Mouse (Mus musculus): ENCODE measurements at regions not wholly inside any gene's neighbourhood (a gene's known extent, or its start where the extent isn't known, plus 50 kb on each side); places are given as distances from the start of the nearest gene placed in this dataset.
A peak's percentile ranks its signal among the peaks of the same experiment; 100 is the strongest.

DNA sequence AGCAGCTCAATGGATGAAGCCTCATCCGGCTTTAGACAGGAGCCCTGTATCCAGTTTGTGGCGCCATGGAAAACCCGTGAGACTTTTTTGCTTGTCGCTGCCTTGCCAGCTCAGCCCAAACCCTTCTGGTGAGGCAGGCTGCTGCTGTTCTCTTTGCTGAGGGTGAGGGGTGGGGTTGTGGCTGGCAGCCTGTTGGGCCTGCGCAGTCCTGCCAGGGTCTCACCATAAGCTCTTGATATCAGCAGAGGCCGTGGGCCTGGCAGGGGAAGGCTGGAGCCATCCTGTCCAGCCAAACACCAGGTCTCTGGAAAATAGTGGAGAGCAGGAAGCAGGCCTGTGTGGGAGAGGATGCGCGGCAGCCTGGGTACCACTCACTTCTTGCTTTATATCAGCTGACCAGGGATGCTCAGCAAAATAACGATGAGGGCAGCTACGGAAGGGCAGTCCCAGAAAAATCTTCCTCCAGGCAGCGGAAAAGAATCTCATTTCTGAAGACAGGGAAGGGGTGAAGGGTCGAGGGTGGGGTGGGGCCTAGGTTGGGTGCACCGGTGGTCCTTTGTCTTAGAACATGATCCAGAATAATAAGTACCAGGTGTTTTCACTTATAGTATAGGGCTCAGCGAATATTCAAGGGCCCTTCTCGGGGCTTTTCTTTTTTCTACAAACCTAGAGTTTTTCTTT, 73.4 kb upstream of the Medag start:
- no peak for DNase-seq

GRCm38 (mm10) chr5:149338697-149339078, 72.9 kb upstream of the Medag start:
- DNase-seq: peak in 1 of 2 experiments; percentile 26

DNA sequence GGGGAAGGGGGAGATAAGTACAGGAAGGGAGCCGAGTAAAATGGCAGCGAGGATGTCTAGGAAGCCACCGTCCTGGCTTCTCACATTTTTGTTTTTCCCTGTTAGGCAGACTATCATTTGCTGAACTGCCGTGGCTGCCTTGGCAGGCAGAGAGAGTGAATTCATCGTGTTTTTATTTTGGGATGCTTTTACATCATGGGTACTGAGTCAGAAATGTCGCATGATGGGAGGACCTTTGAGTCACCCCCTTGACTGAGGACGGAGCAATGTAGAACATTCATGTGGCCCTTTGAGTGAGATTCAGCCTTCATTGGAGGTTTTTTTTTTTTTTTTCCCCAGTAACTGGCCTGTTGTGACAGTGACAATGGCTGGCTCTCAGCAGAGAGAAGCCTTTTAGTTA, 71.2 kb upstream of the Medag start:
- no peak for DNase-seq

DNA sequence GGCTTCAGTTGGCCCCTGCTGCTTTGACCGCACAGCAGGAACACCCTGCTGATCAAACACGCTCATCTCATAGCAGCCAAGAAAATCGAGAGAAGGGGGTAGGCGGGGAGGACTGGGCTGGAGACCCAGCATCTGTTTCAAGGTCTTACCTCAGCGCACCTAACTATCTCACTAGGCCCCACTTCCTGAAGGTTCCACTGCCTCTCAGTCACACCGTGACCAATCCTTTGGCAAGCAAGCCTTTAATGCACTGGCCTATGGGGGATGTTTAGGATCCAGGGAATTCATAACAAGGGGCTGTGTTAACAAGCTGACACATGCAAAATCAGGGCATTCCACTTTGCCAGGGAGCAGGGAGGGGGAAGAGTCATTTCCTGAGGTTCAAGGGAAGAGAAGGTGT, 70.1 kb upstream of the Medag start:
- DNase-seq: no peak

DNA sequence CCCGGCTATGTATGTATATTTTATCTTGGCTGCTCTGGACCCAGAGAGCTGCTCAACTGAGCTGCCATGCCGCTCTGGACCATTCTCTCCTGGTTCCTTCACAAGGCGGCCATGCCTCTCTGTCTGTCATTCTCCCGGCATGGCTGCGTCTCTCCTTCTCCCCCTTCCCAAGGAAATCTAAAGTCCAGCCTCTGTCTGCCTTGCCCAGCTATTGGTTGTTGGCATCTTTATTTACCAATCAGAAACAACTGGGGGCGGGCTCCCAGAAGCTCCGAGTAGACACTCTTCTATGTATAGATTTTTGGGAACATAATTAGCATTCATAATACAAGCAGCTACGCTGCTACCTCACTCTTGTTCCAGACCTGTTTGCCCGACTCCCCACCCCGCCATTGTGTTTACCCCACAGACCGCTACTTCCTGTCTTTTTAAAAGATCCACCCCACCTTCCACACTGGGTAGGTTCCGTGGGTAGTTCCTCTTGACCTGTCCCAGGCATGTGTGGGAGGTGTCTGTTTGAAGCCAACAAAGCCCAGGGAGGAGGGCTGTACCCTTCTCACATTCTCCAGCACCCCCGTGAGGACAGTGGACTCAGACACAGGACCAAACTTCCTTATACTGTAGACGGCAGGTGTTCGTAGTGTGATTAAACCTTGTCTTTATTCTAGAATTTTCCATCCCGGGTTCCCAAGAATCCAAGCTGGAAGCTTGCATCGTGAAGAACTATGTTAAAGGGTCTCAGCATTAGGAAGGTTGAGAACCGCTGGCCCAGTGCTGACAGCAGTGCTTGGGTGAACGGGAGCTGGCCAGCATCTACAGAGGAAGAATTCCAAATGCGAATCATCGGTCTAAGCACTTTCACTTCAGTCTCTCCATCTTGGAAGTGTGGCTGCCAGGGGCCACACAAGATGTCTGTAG, 67.7 kb upstream of the Medag start:
- DNase-seq: no peak

- DNase-seq: no peak
Observed at GRCm38 (mm10) chr5:149344528-149344855, 67.1 kb upstream of the Medag start.

GRCm38 (mm10) chr5:149345161-149345560, 66.4 kb upstream of the Medag start:
- DNase-seq: no peak

DNA sequence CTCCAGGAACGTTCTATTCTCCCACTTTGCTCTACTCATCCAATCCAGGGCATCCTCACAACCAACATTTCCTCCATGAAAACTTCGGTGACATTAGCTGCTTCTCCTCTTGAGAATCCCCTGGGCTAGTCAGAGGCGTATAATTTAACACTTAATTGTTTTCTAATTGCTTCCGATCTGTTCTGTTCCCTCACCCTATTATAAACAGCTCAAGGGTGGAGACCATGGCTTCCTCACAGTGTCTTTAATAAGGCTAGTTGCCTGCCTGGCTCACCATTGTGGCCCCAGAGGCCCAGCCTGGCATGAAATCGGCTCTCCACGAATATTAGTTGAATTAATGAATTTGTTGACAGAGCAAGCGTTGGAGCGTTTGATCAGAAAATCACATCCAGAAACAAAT, 61.9 kb upstream of the Medag start:
- DNase-seq: no peak

DNA sequence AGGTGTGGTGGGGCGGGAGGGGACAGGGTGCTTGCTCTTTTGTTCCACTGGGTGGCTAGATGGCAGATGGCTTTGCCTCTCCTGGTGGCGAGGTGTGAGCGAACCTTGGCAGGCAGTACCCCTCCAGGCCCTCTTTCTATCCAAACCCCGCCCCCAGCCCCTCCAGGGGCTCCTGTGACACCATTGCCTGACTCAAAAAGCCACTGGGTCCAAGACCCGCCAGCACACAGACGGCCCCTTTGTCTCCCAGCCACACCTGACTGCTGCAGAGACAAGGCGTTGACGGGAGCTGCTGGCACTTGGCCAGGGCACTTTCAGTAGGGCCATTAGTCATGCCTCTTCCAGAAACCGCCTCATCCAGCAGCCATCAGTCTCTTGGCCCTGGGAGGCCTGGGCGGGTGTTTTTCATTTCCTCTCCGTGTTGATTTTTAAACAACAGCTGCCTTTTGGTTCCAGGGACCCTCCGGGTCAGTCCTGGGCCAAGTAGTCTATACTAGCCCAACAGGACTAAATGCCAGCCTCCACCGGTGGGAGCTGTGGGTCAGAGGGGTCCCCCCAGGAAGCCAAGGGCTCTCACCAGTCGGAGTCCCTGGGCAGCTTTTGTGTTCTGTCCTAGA, 58.4 kb upstream of the Medag start:
- DNase-seq: peak; percentile 53 to 65

DNA sequence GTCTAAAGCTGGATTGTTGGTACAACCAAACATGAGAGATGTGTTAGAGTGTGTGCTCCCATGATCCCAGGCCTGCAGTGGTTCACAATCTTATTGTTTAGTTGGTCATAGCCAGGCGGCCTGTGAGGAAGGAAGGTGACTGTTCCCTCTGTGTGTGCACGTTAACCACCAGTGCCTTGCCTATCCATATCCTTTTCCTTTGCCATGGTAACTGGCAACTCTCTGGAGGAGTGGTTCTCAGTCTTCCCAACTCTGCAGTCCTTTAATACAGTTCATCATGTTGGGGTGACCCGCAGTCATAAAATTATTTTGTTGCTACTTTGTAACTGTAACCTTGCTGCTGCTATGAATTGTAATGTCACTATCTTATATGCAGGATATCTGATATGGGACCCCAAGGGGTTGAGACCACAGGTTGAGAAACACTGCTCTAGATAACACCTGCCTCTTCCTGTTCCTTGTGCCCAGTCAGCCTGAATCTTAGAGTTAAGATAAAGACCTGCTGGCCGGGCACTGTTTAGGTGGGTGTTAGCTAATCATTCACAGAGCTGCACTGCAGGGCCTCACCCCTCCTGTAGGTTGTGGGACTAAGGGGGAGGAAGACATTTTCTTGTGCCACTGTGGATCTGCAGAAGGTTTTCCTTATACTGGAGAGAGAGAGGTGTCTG, 57.0 kb upstream of the Medag start:
- DNase-seq: no peak

DNA sequence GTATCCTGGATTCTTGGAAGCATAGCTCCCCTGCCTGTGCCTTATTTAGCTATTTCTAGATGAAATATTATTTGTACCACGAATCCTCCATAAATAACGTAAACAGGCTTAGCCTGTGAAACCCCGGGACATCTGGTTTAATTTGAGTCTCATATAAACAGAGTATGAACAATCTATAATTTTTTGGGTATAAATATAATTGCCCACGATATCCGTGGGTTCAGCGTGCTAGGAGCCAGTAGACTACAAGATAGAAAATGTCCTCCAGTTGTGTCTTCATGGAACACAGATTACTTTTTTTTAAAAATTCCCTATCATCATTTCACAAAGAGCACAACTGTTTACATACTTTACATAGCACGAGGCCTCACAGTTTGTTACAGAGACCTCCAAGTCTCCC, 56.4 kb upstream of the Medag start:
- DNase-seq: no peak

DNA sequence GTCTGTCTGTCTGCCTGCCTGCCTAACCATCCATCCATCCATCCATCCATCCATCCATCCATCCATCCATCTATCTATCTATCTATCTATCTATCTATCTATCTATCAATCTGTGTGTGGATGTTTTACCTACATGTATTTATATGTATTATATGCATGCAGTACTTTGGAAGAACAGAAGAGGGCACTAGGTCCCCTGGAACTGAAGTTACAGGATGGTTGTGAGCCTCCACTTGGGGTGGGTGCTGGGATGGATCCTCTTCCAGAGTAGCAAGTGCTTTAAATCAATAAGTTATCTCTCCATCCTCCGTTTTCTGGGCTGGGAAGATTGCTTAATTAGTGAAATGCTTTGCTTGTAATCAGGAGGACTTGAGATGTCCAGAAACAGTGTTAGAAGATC, 54.6 kb upstream of the Medag start:
- DNase-seq: no peak
